Mouse (Mus musculus): Measurements from ENCODE around the gene Twsg1. TPM values are rescaled to one million over a fixed set of nuclear protein-coding genes. Genes with fewer than 3 reads are reported as not detected.
"Not testable (repeated sequence)": the region's sequence is repeated elsewhere in the genome, so short reads cannot be mapped to it uniquely, and the experiment has no call there.

Gene Twsg1
- 100 to 1,000 TPM; 114 to 117 TPM for total RNA-seq (2021)
- long read RNA-seq, experiment 1, full-length matches to known transcripts, result 24 of 28 reads
- long read RNA-seq, experiment 1, partial matches to known transcripts, result 1 of 28 reads
- long read RNA-seq, experiment 1, other reads (novel, unspliced or antisense), result 3 of 28 reads
- long read RNA-seq, experiment 2, full-length matches to known transcripts, result 79 of 94 reads
- long read RNA-seq, experiment 2, partial matches to known transcripts, result 5 of 94 reads
- long read RNA-seq, experiment 2, other reads (novel, unspliced or antisense), result 10 of 94 reads

GRCm38 (mm10) chr17:65950622-65951404 is at the start of gene Twsg1:
TSS of gene Twsg1 (minus strand) at chr17:65951226.
- peak; percentile 85 to 88 for DNase-seq (ENCODE audit: low spot score in 2 of 2)

GRCm38 (mm10) chr17:65988151-65988820 is 37.3 kb upstream of the Twsg1 start:
- DNase-seq (ENCODE audit: low spot score in 2 of 2), result no peak

GRCm38 (mm10) chr17:65976720-65977119 is 25.7 kb upstream of the Twsg1 start:
- not testable (repeated sequence) for DNase-seq (ENCODE audit: low spot score in 2 of 2)

GRCm38 (mm10) chr17:65967751-65968150 is 16.7 kb upstream of the Twsg1 start:
- no peak for DNase-seq (ENCODE audit: low spot score in 2 of 2)

GRCm38 (mm10) chr17:65962263-65962662 is 11.2 kb upstream of the Twsg1 start:
- DNase-seq (ENCODE audit: low spot score in 2 of 2), result no peak

GRCm38 (mm10) chr17:65961606-65962136 is 10.6 kb upstream of the Twsg1 start:
- no peak for DNase-seq (ENCODE audit: low spot score in 2 of 2)

DNA sequence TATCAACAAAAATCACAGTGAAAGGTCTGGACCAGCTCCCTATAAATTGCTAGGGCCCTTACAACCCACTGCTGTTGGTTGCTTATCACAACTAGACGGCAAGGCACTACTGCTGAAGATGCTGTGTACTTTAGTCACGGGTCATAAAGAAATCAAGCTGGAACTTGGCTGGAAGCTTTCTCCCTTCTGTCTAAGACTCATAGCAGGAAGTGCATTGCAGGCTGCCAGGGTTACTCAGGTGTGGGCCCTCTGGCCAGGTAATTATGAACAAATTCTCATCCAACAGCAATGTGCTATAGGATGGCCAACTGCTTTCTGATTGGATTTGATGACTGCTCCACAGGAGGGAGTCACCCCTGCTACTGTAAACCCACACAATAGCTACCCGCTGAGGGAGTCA is 8.0 kb upstream of the Twsg1 start:
- DNase-seq (ENCODE audit: low spot score in 2 of 2), result no peak

DNA sequence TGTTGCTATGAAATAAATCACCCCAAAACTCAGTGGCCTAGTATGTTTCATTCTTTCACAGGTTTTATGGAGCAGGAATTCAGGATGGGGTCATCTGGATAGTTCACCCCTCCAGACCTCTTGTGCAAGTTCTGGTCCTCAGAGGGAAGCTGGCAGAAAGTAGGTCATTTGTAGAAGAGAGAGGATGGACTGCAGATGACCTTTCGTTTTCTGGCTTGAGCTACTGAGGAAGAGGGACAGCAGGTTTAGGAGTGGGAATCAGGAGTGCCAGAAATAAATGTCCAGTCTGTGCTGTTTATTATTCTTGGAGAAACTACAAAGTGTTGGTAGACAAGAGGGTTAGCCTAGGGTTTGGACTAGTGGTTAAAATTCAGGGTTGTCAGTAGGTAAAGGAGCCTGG is 7.3 kb upstream of the Twsg1 start:
- no peak for DNase-seq (ENCODE audit: low spot score in 2 of 2)

DNA sequence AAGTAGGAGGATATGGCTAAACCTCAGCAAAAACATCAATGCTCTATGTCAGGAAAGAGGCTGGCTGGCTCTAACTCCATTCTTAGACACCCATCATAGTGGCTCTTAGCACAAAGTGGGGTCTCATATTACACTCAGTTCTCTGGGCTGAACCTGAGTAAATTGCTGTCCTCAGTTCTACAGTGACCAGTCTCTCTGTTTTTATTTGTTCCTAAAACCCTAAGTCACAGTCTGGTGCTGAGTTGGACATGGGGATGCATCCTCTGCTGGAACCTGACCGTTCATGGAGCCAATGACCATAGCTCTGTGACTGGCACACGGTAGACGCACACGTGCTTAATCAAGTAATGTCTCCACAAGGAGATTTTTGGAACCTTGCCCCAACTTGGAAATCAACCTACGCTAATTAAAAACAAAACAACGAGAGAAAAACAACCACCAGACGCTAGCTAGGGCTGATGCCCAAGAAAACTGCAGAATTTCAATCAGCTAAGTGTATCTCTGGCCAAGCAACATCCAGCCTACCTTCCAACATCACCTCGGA is 6.8 kb upstream of the Twsg1 start:
- DNase-seq (ENCODE audit: low spot score in 2 of 2), result no peak

DNA sequence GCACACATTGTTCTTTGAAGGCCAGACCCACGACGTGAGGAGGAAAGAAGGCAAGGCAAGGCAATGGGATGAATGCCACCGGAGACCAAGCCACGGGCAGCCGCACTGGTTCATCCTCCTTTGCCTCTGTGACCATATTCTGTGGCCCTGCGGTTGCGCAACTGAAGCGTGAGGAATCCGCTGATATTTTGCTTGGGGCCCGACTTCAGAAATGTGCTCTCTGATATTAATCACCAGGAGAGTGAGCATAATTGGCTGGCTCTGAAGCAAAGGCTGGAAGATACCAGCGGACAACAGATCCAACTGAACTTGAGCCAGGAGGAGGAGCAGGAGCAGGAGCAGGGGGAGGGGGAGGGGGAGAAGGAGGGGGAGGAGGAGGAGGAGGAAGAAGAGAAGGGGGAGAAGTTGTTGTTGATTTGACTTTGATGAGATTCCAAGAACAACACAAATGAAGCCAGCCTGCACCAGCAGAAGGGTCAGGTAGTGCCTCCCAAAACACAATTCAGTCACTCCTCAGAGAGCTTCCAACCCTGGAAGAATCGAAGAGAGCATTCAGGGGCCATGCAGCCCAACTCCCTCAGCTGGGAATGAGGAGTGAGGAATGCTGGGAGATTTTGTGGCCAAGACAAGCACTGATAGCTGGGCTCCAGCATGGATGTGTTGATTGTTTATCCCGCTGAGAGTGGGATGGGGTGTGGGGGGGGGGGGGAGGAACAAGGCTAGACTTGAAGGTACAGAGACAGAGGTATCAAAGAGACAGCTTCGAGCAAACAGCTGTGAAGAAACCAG is 6.2 kb upstream of the Twsg1 start:
- peak in 1 of 2 experiments; percentile 16 for DNase-seq (ENCODE audit: low spot score in 2 of 2)

DNA sequence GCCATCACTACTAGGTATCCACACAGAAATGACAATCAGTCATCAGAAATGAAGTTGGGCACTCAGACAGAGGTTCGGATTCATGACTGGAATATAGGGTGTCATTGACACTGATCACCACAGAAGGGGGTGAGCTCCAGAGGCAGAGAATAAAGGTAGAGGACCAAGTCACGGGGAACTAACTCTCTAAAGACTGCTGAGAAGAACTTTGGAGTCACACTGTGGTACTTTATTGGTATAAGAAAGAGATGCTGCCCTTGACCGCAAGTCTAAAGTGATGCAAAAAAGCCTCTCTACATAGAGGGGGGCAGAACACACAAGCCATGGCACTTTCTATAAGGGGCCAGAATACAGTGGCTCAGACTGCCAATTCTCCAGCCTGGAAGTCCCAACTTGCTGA is 5.1 kb upstream of the Twsg1 start:
- DNase-seq (ENCODE audit: low spot score in 2 of 2), result no peak

DNA sequence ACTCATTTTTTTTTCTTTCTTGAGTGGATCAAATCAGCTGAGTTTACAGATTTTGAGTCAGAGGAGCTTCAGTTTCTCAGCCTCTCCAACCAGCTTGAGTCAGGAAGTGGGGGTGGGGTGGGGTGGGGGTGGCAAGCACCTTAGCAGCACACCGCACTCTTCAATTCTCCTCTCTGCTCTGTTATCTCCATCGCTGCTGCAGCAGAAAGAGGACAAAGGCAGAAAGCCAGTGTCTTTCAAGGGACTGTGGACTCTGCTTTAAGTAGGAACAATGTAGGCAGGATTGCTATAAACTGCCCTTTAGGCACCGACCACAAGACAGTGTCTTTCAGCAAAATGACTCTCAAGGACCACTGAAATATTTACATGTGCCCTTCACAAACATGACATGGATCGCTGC is 2.9 kb upstream of the Twsg1 start:
- no peak for DNase-seq (ENCODE audit: low spot score in 2 of 2)

DNA sequence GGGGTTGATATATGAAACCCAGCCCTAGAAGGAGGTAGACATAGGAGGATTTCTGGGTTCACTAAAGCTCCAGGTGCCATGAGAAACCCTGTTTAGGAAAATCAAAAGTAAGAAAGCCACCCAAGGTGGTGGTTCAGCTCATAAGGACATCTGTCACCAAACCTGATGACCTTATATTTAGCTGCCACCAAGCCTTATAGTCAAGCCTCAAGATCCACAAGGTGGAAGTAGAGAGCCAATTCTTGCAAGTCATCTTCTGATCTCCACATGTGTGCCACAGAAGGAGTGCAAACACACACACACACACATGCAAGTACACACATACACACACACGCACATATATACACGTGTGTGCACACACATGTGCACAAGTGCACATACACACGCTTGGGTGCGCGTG is 1.1 kb upstream of the Twsg1 start:
- DNase-seq (ENCODE audit: low spot score in 2 of 2), result no peak

DNA sequence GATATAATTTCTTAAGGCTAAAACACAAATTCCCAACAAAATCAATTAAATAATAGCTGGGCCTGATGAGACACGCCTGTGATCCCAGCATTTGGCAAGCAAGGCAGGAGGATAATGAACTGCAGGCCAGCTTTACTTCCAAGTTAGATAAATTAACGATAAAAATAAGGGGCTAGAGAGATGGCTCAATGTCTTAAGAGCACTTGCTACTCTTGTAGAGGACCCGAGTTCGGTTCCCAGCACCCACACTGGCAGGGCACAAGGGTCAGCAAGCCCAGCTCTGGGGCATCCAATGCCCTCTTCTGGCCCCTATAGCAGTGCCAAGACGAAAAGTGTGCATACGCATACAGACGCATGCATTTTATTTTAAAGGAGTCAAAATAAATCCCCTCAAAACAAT is 843 bp downstream of the Twsg1 start:
- DNase-seq (ENCODE audit: low spot score in 2 of 2), result no peak

GRCm38 (mm10) chr17:65947307-65947706 is 3.7 kb downstream of the Twsg1 start:
- no peak for DNase-seq (ENCODE audit: low spot score in 2 of 2)

DNA sequence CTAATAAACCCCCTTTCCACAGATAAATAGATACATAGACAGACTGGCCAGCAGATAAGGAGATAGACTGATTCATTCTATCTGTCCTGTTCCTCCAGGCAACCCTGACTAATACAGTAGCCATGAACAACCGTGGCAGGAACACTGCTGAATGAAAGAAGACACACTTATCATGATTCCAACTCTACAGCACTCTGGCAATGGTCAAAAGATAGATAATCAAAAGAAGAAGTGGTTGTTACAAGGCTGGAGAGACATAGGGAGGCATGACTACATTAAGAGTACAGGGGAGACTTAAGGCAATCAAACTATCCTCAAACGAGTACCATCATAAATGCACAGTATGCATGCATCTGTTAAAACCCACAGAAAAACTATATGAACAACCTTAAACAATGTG is 5.6 kb downstream of the Twsg1 start:
- no peak for DNase-seq (ENCODE audit: low spot score in 2 of 2)

DNA sequence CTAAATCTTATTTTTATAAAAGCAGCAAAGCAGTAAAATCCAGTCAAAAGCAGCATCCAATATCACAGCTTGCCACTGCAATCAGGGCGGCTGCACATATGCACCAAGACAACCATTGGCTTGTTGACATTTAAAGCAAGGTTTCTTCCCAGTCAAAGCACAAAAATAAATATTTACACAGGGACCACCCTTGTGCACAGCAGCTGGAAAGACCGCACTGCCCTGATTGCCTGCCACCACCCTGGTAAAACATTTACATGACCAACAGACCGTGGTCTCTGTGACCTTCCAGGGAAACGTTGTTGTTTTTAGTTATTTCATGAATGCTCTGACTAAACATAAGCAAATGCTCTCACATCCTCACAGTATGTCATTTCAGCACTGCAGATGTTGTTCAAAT is 8.6 kb downstream of the Twsg1 start:
- no peak for DNase-seq (ENCODE audit: low spot score in 2 of 2)

GRCm38 (mm10) chr17:65941275-65941674 is 9.8 kb downstream of the Twsg1 start:
- DNase-seq (ENCODE audit: low spot score in 2 of 2), result no peak

- DNase-seq (ENCODE audit: low spot score in 2 of 2), result no peak
These were observed 10.8 kb downstream of the Twsg1 start for GRCm38 (mm10) chr17:65940221-65940620.

DNA sequence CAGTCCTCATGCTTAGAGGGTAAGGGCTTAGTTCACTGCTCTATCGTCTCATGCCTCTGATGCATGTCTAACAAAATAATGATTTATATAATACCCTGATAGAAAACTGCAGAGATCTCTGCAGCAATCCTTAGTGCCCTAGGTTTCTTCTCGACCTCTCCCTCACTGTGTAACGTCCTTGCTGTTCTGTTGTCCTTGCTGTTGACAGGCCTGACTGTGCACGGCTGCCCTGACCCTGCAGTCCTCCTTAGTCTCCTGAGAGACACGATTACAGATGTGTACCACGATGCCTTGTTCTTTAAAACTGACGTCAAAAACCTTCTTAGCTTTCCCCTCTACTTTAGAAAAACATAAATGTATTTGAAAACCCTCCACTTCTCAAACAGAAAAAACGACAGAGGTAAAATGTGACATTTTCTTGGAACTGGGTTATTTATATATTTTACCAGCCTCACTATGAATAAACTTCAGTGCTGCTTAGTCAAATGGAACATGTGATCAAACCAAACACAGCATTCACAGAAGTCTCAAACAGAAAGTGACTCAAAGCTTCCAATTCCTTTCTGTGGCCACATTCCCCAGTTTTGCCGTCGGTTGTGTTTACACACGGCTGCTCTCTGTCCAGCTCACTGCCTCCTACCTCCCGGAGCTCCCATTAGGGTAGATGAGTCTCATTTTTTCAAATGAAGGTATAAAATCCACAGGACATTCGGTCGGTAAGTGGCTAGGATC is 11.4 kb downstream of the Twsg1 start:
- DNase-seq (ENCODE audit: low spot score in 2 of 2), result no peak

Data from adrenal gland, postnatal 4 days (tissue).